Mouse (Mus musculus): ENCODE results near the gene Jtb.

The Jtb gene

DNA sequence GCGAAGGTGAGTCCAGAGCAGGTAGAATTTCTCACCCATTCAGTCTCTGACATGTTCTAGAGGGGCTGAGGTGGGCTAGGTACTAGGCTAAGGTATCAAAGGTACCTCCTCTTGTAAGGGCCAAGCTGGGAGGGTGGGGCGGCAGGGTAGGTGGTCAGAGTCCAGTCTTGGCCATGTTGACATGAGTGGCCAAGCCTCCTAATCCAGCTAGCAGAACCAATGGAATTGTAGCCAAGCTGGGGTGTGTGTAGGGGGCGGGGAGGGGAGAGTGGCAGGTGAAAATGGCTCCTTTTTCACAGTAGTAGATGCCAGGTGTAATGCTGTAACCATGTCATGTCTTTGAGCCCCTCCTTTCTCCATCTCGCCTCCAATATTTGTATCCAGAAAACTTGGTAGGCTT is 27.1 kb downstream of the Jtb start:
- no peak for DNase-seq (ENCODE audit: low spot score in 2 of 2)

DNA sequence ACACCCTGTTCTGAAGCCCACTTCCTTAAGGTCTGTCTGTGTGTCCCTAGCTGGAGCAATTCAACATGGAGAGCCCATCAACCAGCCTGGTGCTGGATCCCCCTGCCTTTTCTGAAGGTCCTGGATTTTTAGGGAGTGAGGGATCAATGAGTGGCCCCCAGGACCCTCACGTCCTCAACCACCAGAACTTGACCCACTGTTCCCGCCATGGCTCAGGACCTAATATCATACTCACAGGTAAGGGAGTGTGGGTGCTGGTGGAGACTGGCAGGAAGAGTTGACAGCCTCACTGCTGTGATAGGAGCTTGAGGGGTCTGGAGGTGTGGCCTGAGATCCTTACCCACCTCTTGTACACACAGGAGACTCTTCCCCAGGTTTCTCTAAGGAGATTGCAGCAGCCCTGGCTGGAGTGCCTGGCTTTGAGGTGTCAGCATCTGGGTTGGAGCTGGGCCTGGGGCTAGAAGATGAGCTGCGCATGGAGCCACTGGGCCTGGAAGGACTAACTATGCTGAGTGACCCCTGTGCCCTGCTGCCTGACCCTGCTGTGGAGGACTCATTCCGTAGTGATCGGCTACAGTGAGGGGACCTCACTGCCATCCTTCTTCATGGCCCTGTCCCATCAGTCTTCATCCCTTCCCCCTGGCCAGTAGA is 31.8 kb downstream of the Jtb start:
- no peak for DNase-seq (ENCODE audit: low spot score in 2 of 2)

DNA sequence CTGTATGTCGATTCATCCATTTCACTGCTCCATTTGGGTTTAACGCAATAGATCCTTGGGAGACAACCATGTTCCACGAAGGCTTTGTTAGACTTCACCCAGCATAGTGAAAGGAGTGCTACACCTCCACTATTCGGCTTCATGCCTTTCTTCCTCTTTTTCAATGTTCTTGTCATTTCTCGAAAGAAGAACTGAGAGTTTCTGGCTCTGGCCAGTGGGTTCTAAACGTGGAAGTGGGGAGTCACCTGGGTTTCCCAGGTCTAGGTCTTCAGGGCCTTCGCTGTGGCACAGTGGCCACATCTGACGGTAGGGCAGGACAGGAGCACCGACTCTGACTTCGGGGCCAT is 33.3 kb downstream of the Jtb start:
- no peak for DNase-seq (ENCODE audit: low spot score in 2 of 2)

DNA sequence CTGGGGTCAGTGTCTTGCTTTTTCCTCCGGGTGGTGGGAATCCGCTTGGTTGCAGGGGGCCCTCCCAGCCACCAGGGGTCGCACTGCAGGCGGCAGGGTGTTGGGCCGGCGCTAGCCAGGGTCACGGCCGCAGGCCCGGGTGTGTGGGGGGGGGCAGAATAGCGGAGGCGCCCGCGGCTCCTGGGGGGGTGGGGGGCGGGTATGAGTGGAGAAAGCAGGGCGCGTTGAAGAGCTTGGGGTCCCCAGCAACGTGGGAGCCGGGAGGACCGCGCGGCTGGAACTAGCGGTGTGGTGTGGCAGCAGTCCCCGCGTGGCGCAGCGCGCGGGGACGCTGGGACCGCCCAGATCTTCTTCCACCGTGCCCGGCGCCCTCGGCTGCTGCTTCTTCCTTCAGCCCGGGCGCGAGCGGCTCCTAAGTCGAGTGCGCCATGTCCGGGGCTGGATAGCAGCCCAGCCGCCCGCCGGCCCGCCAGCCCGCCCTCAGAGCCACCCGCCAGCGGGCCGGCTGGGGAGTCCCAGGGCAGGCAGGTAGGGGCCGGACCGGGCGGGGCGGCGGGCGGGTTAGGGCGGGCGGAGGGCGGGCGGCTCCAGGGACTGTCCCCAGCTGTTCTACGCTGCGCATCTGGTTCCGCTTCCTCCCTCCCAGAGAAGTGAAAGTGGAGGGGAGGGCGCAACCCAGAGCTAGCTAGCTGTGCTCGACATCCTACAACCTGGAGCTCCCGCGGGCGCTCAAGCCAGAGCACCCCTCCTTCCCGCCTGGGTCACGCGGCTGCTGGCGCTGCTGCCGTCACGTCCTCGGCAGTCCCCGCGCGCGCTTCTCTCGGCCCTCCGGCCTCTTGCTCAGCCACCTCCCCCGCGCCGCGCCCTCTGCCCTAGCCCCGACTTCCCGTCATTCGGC is 33.9 kb downstream of the Jtb start, which contains the start of gene Dennd4b:
TSS of gene Dennd4b (plus strand) at position 152 of the 898 bp plus-strand sequence.
- peak; percentile 77 to 80 for DNase-seq (ENCODE audit: low spot score in 2 of 2)

DNA sequence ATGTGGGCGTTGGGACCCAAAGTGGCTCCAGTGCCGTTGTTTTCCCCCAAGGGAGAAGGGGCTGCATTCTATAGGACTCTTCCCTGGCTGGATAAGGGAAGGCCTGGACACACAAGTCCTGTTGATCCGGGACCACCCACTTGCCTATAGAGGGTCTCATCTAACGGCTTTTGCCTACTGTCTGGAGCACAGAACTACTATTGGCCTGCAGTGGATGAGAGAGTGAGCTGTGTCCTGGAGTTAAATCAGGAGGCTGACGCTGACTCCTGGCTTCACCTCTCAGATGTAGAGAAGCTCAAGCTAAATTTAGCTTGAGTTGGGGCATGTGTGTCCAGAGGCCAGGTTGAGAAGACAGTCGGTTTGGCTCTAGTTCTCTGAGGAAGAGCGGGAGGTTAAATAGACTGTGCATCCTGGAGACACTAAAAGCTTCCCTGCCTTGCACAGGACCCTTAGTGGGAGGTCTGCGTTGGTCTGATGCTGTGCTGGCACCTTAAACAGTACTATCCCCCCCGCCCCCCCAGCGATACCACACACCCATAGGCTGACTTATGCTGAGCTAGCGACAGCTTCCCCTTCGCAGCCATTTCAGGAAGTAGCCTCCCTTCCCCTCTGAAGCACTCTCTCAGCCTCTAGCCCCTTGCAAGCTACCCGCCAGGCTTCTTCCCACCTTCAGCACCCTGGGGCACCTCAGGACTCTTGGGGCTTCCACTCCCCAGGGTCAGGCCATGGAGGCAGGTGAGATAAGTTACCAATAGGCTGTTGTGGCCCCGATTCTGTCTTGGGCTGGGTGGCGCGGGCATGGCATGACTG is 34.7 kb downstream of the Jtb start:
- DNase-seq (ENCODE audit: low spot score in 2 of 2) = no peak

DNA sequence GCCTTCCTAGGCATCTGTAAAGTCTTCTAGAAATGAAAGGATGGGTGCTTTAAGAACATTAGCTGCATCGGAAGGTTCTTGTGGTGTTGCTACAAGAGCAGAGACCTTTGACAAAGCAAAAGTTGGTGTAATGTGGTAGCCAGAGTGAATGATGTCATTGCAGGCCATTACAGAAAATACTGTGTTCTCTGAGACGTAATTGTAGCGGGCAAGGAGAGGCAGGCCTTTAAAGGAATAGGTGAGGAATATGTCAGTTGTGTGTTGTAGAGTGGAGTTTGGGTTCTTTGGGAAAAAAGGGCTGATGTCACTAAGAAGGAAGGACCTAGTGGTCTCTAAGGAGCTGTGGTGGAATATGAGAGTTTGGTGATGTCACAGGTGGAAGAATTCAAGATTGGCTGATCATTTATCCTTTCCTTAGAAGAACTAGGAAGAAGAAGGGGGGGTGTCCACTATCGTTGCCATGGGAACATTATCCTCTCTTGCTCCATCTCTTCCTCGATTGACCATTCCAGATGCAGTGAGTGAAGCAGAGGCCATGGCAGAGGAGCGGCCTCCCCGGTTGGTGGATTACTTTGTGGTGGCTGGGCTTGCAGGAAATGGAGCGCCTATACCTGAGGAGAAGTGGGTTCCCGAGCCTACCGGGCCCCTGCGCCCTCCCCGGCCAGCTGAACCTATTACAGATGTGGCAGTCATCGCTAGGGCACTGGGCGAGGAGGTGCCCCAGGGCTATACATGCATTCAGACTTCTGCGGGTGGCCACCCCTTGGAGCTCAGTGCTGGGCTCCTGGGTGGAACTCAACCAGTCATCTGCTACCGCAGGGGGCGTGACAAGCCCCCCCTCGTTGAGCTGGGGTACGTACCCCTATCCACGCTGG is 35.7 kb downstream of the Jtb start:
- no peak for DNase-seq (ENCODE audit: low spot score in 2 of 2)

DNA sequence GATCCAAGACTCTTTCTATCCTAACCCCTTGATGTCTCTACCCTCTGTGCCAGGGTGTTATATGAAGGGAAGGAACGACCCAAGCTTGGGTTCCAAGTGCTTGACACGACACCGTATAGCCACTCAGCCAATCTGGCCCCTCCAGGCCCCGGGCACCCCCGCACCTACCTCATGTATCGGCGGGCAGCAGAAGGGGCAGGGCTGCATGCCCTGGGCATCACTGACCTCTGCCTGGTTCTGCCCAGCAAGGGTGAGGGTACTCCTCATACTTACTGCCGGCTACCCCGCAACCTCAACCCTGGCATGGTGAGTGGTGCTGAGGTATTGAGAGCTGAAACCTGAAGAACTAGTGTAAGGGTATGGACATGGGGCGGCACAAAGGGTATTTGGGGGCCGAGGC is 36.8 kb downstream of the Jtb start:
- no peak for DNase-seq (ENCODE audit: low spot score in 2 of 2)

DNA sequence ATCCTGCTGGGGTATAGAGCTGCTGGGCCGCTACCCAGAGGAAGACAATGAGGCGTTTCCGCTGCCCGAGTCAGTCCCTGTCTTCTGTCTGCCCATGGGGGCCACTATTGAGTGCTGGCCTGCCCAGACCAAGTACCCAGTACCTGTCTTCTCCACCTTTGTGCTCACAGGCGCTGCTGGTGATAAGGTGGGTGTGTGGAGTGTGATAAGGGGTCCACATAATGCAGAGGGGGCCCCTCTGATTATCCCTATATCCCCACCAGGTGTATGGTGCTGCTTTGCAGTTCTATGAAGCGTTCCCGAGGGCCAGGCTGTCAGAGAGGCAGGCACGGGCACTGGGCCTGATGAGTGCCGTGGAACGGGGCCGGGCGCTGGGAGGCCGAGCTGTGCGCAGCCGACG is 37.6 kb downstream of the Jtb start:
- no peak for DNase-seq (ENCODE audit: low spot score in 2 of 2)

DNA sequence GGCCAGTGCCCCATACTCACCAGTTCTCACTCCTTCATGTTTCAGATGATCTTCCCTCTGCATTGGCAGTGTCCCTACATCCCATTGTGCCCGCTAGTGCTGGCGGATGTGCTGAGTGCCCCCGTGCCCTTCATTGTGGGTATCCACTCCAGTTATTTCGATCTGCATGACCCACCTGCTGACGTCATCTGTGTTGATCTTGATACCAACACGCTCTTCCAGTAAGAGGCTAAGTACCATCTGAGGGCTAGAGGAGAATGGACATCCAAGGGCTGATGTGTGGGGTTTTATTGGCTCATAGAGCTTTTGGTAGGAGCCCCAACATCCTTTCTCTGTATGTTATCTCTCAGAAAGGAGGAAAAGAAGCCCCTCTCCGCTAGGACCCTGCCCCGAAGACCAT is 39.4 kb downstream of the Jtb start:
- no peak for DNase-seq (ENCODE audit: low spot score in 2 of 2)

DNA sequence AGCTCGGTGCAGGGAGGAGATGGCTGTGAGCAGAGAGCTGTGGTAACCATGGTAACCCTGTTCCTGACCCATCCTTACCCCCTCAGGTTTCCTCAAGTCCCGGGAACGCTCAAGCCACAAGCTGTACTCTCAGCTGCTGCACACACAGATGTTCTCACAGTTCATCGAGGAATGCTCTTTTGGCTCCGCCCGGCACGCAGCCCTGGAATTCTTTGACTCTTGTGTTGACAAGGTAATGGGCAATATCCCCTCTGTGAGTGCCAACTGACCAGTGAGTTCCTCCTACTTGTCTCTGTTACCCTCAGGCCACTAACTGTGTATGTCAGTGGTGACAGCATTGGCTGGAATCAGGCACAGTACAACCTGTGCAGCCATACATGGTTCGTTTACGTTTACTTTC is 40.8 kb downstream of the Jtb start:
- no peak for DNase-seq (ENCODE audit: low spot score in 2 of 2)

DNA sequence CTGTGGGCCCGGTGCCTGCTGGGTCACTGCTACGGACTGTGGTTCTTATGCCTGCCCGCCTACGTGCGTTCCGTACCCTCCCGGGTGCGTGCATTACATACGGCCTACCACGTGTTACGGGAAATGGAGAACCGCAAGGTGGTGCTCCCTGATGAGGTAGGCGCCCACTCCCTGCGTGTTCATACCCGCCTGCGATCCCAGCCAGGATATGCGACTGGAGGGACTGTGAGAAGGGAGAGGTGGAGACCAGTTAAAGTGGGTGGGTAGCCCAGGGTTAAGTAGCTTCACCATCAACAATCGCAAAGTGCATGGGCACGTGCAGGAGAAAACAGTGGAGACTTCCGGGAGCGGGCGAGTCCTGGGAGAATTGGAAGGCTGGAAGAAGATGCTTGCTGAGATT is 42.5 kb downstream of the Jtb start:
- no peak for DNase-seq (ENCODE audit: low spot score in 2 of 2)

DNA sequence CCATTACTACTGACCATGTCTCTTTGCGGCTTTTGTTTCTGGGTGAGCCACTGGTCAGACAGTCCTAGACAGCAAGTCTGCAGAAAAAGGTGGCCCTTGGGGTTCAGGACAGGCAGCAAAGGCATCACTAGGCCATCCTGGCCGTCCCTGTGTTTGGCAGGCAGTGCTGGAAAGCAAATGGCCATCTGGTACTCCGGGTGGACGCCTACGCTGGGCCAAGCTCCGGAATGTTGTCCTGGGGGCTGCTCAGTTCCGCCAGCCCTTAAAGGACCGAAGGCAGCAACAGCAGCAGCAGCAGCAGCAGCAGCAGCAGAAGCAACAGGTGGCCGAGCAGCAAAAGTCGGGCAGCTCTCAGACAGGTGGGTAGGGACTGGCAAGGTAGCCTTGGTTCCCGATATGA is 43.9 kb downstream of the Jtb start:
- no peak for DNase-seq (ENCODE audit: low spot score in 2 of 2)

DNA sequence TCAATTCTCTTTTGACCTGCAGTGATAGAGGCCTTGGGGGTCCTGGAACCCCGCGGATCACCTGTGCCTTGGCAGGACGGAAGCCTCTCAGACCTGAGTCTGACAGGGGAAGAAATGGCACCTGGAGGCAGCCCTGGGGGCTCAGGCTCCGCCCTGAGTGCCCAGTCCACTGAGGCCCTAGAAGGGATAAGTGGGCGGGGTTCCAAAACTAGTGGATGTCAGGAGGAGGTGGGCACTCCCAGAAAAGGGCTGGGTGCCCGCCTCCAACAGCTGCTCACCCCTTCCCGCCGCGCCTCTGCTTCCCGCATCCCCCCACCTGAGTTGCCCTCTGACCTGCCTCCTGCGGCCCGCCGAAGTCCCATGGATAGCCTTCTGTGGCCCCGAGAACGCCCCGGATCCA is 45.5 kb downstream of the Jtb start:
- no peak for DNase-seq (ENCODE audit: low spot score in 2 of 2)

DNA sequence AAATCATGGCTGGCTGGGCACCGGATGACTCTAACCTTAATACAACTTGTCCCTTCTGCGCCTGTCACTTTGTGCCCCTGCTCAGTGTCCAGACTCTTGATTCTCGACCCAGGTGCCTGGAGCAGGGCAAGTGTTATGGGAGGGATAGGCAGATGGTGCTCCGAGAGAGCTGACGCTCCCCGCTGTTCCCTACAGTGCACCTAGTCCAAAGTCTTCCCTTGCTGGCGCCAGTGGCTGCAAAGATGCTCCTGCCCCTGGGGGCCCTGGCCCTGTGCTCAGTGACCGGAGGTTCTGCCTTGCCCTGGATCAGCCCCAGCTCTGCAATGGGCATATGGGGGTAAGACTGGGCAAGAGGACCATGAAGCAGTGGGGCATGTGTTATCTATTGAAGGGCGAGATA is 46.4 kb downstream of the Jtb start:
- DNase-seq (ENCODE audit: low spot score in 2 of 2) = no peak

DNA sequence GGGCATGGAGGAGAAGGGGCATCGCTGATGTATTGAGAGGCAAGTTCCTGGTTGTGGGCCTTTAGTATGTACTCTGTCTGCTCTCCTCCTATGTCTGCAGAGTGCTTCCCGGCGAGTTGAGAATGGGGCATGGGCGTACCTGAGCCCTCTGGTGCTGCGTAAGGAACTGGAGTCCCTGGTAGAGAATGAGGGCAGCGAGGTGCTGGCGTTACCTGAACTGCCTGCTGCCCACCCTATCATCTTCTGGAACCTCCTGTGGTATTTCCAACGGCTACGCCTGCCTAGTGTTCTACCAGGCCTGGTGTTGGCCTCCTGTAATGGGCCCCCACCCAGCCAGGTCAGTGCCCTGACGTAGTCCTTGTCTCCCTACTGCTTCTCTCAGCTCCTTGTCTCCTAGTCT is 46.8 kb downstream of the Jtb start:
- DNase-seq (ENCODE audit: low spot score in 2 of 2) = no peak

DNA sequence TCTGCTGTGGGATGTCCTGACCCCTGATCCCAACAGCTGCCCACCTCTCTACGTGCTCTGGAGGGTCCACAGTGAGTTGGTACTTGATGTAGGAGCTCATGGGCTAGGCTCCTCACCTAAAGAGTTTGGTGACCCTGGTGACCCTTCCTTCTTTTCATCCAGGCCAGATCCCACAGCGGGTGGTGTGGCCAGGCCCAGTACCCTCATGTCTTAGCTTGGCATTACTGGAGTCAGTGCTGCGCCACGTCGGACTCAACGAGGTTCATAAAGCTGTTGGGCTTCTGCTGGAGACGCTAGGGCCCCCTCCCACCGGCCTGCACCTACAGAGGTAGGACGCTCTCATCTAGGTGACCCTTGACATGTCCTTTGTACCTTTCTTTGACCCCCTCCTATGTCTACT is 47.8 kb downstream of the Jtb start:
- no peak for DNase-seq (ENCODE audit: low spot score in 2 of 2)

DNA sequence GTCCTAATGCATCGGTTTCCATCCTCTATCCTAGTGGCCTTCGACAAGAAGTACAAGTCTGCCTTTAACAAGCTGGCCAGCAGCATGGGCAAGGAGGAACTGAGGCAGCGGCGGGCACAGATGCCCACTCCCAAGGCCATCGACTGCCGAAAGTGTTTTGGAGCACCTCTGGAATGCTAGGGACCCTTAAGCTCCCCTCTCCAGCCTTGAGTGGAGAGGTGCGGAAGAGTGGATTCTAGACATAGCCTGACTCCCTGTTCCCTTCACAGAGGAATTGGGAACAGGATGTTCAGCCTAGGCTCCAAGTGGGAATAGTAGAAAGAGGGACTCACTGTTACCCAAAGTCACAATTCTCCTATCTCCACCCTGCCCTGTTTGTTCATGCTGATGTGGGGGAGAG is 48.3 kb downstream of the Jtb start:
- no peak for DNase-seq (ENCODE audit: low spot score in 2 of 2)

DNA sequence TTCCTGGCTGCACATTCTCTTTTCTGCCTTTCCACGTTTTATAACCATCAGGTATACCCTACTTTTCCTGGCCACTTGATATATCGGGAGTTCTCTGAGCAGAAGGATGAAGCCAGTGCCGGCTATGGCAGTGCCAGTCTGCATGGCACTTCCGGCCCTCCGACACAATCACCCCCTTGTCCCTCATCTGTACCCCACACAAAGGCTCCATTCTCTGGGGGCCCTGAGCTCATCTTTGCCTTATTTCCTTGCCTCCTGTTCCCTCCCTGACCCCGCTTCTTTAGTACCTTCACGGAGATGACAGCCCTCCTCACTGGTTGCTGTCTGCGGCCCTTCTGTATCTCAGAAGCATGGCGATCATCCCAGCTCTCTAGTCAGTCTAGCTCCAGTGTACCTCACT is 49.3 kb downstream of the Jtb start:
- DNase-seq (ENCODE audit: low spot score in 2 of 2) = no peak

DNA sequence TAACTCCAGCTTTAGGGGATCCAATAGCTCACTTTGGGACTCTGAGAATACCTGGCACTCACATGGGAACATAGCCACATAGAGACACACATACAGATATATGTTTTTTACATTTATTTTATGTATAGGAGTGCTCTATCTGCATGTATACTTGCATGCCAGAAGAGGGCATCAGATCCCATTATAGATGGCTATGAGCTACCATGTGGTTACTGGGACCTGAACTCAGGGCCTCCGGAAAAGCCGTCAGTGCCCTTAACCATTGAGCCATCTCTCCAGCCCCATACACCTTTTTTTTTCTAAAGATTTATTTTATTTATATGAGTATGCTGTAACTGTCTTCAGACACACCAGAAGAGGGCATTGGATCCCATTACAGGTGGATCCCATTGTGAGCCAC is 52.8 kb downstream of the Jtb start:
- DNase-seq (ENCODE audit: low spot score in 2 of 2) = no peak
